Mouse (Mus musculus) cerebellum, adult 2 months (tissue): ENCODE measurements around the gene Dlgap1. TPM values are rescaled to one million over a fixed set of nuclear protein-coding genes. Genes with fewer than 3 reads are reported as not detected.

Experiments used
- DNase-seq, 2 experiments: peaks; one replicate each; pipeline ENCODE4 v3.0.0; 2021
- H3K27ac ChIP-seq: fragments of 200-500 bp; 2 replicates; pipeline ENCODE4 v1.5.1; 2012; ENCODE audit warnings: low read length, control low read depth, inconsistent platforms; ENCODE audit not compliant: insufficient read depth
- H3K27me3 ChIP-seq: fragments of 200-500 bp; 2 replicates; pipeline ENCODE4 v1.6.1; 2012; ENCODE audit warnings: inconsistent platforms, mild to moderate bottlenecking, low read length, moderate library complexity; ENCODE audit not compliant: control insufficient read depth, insufficient read depth
- H3K4me1 ChIP-seq: fragments of 200-500 bp; 2 replicates; pipeline ENCODE4 v1.6.1; 2011; ENCODE audit warnings: low read length; ENCODE audit not compliant: control insufficient read depth, insufficient read depth
- H3K4me3 ChIP-seq: fragments of 200-500 bp; replicated peaks from 2 replicates; pipeline ENCODE3; 2011; ENCODE audit warnings: mild to moderate bottlenecking, low read depth, low read length, control low read depth; ENCODE audit not compliant: insufficient read depth
- CTCF ChIP-seq: fragments of 200-500 bp; IDR thresholded peaks from 2 replicates; pipeline ENCODE4 v1.5.1; 2011; ENCODE audit warnings: low read depth, mild to moderate bottlenecking, control low read depth, low read length, moderate library complexity, borderline replicate concordance; ENCODE audit not compliant: insufficient read depth
- POLR2A ChIP-seq: fragments of 200-500 bp; IDR thresholded peaks from 2 replicates; pipeline ENCODE4 v1.6.1; 2011; ENCODE audit warnings: low read length, control low read depth, borderline replicate concordance; ENCODE audit not compliant: insufficient read depth
- WGBS: fragments of 180-500 bp; shearing (Covaris S2); methylation state at CpG from one replicate; pipeline ENCODE4 v1.1.7; 2018; 5-methylcytosine and 5-hydroxymethylcytosine counted together
- polyA plus RNA-seq: library from polyadenylated mRNA; depleted of rRNA; stranded (reverse); fragments of >200 nt; gene quantifications from 2 replicates; pipeline ENCODE4 v1.2.3, GENCODE M21; 2012

Dlgap1 gene
- polyA plus RNA-seq, 1 experiment: 172 TPM

- WGBS: 66% methylated on average over 6 of the region's 6 CpGs
- Histone ChIP-seq H3K27ac (no peak overlapping the region), H3K4me3 (no peak overlapping the region), H3K4me1 (peaks cover under 1% of the 10 kb centered on the region; the same call in 1 of the 2 replicates), H3K27me3 (no peaks in the 10 kb centered on the region)
- DNase-seq: no peak
- TF ChIP-seq CTCF (no peak), POLR2A (no peak)
Observed at GRCm38 (mm10) chr17:70751676-70752075, 782.8 kb downstream of the Dlgap1 start.

DNA sequence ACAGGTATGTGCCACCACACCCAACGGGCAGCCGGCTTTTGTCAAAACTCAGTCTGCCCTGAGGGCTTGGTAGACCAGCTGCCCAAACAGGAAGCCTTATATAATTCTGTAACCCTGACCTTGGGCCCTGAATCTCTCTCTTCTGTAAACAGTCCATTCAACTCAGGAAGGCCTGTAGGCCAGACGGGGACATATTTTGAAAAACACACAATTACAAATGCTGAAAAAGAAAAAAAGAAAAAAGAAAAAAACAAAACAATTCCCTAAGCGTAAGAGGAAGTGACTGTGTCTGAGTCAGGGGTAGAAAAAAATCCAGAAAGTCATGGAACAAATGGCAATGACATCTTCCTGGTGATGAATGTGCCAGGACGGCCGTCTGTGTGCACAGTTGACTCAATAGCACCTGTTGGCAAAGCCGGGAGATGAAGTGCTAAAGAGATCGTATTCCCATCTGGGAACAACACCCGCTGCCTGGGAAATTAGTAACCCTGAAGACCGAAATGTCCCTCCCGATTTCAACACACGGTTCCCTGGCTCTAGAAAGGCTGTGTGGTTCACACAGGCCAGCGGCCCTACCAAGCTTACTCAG lies 784.7 kb downstream of the Dlgap1 start:
- H3K4me1 ChIP-seq: no peaks in the 10 kb centered on the region
- DNase-seq: peak in 1 of 2 experiments; percentile 41
- 56% methylated on average over 13 of the region's 13 CpGs for WGBS
- H3K27ac ChIP-seq: no peak overlapping the region
- no peak overlapping the region for H3K4me3 ChIP-seq
- TF ChIP-seq POLR2A: no peak
- TF ChIP-seq CTCF: no peak
- H3K27me3 ChIP-seq: no peaks in the 10 kb centered on the region

DNA sequence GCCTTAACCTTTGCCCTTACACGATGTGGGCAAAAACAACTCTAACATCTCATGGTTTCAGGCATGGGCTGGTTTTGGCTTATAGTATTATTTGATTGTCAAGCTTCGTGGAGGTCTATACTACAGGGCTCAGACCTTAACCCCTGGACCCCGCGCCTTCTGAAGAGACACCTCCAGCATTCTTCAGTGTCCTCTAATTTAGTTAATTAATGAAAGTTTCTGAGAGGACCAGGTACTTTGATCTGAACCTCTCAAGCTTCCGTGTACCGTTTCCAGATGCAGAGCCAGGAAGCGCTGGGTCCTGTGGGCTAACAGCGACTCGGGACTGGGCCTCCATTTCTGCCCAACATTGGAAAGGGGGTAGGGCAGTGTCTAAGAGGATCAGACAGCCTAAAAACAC lies 785.2 kb downstream of the Dlgap1 start:
- no peak for DNase-seq
- H3K4me3 ChIP-seq: no peak overlapping the region
- TF ChIP-seq CTCF (no peak), POLR2A (no peak)
- H3K27ac ChIP-seq: no peak overlapping the region
- H3K27me3 ChIP-seq: no peaks in the 10 kb centered on the region
- WGBS: 92% methylated on average over 9 of the region's 9 CpGs
- H3K4me1 ChIP-seq: no peaks in the 10 kb centered on the region

- 59% methylated on average over 7 of the region's 7 CpGs for WGBS
- H3K27me3 ChIP-seq: no peaks in the 10 kb centered on the region
- H3K4me1 ChIP-seq: no peaks in the 10 kb centered on the region
- no peak for DNase-seq
- TF ChIP-seq POLR2A (no peak), CTCF (no peak)
- no peak overlapping the region for H3K4me3 ChIP-seq
- H3K27ac ChIP-seq: no peak overlapping the region
Observed at GRCm38 (mm10) chr17:70754638-70755037, 785.8 kb downstream of the Dlgap1 start.

- 5% methylated on average over 22 of the region's 22 CpGs for WGBS
- H3K4me1 ChIP-seq: no peaks in the 10 kb centered on the region
- H3K27ac ChIP-seq: no peak overlapping the region
- H3K4me3 ChIP-seq: no peak overlapping the region
- TF ChIP-seq POLR2A (no peak), CTCF (peak; percentile 86)
- H3K27me3 ChIP-seq: no peaks in the 10 kb centered on the region
- peak; percentile 63 to 77 for DNase-seq
Observed at GRCm38 (mm10) chr17:70755039-70755668, 786.3 kb downstream of the Dlgap1 start.

GRCm38 (mm10) chr17:70755669-70756263 lies 786.9 kb downstream of the Dlgap1 start:
- no peak for TF ChIP-seq CTCF
- no peak for TF ChIP-seq POLR2A
- DNase-seq: no peak
- Histone ChIP-seq H3K4me1 (no peaks in the 10 kb centered on the region), H3K4me3 (no peak overlapping the region), H3K27me3 (no peaks in the 10 kb centered on the region), H3K27ac (no peak overlapping the region)
- 25% methylated on average over 14 of the region's 14 CpGs for WGBS

DNA sequence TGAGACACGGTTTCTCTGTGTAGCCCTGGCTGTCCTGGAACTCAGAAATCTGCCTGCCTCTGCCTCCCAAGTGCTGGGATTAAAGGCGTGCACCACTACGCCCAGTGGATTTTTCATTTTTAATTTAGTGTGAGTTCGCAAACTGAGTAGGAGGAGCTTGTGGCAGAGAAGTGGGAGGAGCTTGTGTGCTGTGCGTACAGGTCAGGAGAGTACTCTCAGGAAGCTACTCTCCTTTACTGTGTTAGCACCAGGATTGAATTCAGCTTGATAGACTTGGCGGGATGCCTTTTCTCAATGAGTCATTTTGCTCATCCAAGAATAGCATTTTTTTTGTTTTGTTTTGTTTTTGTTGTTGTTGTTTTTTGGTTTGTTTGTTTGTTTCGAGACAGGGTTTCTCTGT lies 793.1 kb downstream of the Dlgap1 start:
- no peak for DNase-seq
- Histone ChIP-seq H3K4me3 (no peak overlapping the region), H3K4me1 (no peaks in the 10 kb centered on the region), H3K27me3 (no peaks in the 10 kb centered on the region), H3K27ac (no peak overlapping the region)
- 93% methylated on average over 7 of the region's 7 CpGs for WGBS
- no peak for TF ChIP-seq CTCF
- TF ChIP-seq POLR2A: no peak

- WGBS: 75% methylated on average over 10 of the region's 10 CpGs
- no peak for DNase-seq
- TF ChIP-seq CTCF (no peak), POLR2A (no peak)
- H3K27ac ChIP-seq: no peak overlapping the region
- no peak overlapping the region for H3K4me3 ChIP-seq
- no peaks in the 10 kb centered on the region for H3K27me3 ChIP-seq
- H3K4me1 ChIP-seq: no peaks in the 10 kb centered on the region
Observed at GRCm38 (mm10) chr17:70762634-70763033, 793.8 kb downstream of the Dlgap1 start.
